Mouse (Mus musculus) yolk sac, embryonic 10.5 days (tissue): ENCODE data around the gene Dcpp3.
"Not testable (repeated sequence)": the region's sequence is repeated elsewhere in the genome, so short reads cannot be mapped to it uniquely, and the experiment has no call there.

Source experiments
- DNase-seq: peaks from one replicate; pipeline ENCODE4 v3.0.0-alpha.2; 2017; ENCODE audit warnings: low spot score

Dcpp3 gene

GRCm38 (mm10) chr17:23917158-23917557 lies at the start of gene Dcpp3:
Dcpp3 (plus strand) TSS chr17:23917458.
- DNase-seq: not testable (repeated sequence)

- no peak for DNase-seq
Measured at GRCm38 (mm10) chr17:23867756-23868155, 49.5 kb upstream of the Dcpp3 start, which contains the start of gene Prss21. Prss21 (plus strand) TSS chr17:23868056.

GRCm38 (mm10) chr17:23868513-23868912 lies 48.7 kb upstream of the Dcpp3 start:
- no peak for DNase-seq

DNA sequence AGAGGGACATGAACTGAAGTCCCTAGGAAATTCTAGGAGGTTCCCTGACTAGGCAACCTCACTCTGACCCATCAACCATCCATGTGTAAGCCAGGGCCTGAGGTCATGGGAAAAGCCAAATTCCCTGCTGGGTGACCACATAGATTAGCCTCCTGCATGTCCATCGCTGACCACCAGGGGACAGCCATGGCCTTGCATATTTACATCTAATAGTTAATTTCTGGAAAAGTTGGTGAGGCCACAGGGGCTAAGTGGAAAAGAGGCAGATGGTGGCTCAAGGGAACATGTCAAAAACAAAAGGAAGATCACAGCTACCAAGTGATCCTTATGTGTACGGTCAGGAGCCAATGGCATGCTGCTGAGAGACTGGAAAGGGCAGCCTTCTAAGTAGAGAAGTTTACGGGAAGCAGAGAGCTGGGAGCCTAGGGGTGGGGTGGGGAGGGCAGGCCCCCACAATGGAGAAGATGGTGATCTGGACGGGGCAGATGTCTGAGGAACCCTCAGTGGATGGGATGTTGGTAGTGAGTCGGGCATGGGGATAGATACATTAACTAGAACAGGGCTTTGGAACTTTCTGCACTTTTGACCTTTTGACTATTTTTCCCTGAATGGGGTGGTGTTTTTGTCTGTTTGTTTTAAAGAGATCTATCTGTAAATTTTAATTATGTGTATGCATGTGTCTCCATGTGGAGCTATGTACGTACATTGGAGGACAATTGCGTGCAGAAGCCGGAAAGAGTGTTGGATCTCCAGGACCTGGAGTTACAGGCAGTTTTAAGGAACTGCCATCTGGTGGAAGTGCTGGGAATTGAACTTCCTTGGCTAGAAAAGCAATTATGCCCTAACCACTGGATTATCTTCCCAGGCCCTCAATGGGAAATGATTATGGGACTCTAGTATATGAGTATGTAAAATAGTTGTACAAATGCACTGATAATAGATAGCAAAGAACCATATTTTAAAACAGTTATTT lies 43.1 kb upstream of the Dcpp3 start:
- DNase-seq: peak; percentile 28

DNA sequence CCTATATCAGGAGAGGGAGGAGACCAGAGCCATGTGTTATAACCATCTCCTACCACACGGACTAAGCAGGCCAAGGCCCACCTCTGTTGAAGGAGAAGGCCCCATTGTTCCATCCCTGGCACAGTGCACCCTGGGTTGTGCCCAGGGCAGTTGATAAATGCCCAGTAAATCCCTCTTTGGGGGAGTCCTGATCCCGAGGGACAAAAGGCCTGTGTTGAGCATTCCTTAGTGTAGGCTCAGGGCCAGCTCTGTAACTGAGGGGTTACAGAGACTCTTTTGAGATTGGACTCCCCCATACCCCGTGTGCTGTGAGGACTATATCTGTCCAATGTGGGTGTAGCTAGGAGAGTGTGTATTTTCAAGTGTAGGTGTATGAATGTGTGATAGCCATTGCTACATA lies 40.5 kb upstream of the Dcpp3 start:
- DNase-seq: no peak

DNA sequence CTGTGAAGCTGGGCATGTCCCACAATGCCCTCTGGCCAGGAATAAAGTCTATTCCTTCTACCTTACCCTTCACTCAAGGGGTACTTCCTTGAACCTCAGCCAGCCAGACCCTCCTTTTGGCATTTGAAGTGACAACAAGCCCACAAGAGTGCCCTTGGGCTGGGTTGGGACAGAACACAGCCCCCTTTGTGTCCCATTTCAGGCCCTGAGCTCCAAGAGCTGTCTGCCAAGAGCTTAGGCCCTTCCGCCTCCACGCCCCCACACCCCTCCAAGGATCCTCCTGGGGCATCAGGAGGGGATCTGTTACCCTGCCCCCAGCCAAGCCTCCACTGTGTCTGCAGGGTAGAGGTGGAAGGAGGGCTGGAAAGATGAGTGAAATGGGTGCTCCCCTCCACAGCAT lies 40.1 kb upstream of the Dcpp3 start:
- DNase-seq: no peak

GRCm38 (mm10) chr17:23880576-23880975 lies 36.7 kb upstream of the Dcpp3 start, which contains the start of the genes Dcpp1 and Dcpp2:
Dcpp1 (plus strand) TSS chr17:23880876.
Dcpp2 (plus strand) TSS chr17:23880880.
- DNase-seq: not testable (repeated sequence)

DNA sequence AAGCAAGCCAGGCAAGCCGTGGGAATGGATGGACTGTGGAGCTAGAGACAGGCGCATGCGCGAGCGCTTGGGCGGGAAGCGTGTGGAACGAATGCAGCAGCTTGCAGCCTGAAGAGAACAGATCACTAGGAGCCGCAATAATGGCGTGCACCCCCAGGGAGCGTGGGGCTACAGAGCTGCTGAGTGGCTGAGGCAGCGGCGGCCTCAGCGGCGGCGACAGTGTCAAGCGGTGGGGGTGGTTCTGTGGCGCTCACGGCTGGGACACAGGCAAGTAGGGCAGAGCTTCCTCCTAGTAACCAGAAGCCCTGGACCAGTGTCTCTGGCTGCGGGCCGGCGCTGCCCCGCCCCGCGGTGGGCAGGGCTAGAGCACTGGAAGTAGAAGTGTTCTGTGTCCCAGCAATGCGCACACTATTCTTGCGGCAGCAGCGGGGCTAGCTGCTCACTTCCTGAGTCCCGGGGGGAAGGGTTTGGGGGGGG lies 7.3 kb downstream of the Dcpp3 start:
- peak; percentile 93 for DNase-seq

DNA sequence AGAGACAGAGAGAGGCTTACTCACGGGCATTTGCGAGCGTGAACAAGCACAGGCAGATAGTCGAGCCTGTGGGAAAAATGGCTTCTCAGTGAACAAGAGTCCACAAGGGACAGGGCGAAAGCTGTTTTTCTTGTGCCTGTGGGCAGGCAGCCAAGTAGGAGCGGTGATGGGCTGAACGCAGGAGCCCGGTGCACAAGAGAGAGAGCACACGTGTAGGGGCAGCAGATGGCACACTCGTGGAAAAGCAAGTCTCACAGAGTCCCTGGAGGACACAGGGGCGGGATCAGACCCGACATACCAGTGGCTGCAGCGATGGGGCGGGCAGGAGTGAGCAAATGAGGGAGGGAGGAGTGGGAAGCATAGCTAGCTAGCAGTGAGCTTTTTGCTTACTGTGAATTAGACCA lies 7.8 kb downstream of the Dcpp3 start:
- peak; percentile 56 for DNase-seq

GRCm38 (mm10) chr17:23931157-23931556 lies 13.9 kb downstream of the Dcpp3 start:
- no peak for DNase-seq

GRCm38 (mm10) chr17:23941372-23941771 lies 24.1 kb downstream of the Dcpp3 start, which contains the start of gene Sbp:
Sbp (plus strand) TSS chr17:23941672.
- no peak for DNase-seq

DNA sequence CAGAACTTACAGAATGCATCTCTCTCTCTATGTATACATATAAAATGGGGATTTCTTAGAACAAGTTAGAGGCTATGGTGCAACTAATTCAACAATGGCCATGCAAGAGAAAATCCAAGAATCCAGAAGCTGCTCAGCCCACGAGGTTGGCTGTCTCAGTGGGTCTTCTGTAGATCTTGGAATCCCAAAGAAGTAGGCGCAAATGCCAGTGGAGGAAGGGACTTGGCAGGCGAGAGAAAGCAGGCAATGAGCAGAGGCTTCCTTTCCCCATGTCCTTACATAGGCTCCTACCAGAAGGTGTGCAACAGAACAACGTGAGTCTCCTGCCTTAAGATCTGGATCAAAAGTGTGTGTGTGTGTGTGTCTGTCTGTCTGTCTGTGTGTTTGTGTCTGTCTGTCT lies 30.2 kb downstream of the Dcpp3 start:
- not testable (repeated sequence) for DNase-seq

- no peak for DNase-seq
Measured at GRCm38 (mm10) chr17:23949068-23949467, 31.8 kb downstream of the Dcpp3 start.

DNA sequence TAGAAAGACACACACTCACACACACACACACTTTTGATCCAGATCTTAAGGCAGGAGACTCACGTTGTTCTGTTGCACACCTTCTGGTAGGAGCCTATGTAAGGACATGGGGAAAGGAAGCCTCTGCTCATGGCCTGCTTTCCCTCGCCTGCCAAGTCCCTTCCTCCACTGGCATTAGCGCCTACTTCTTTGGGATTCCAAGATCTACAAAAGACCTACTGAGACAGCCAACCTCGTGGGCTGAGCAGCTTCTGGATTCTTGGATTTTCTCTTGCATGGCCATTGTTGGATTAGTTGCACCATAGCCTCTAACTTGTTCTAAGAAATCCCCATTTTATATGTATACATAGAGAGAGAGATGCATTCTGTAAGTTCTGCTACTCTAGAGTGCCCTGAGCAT lies 33.6 kb downstream of the Dcpp3 start:
- DNase-seq: not testable (repeated sequence)

DNA sequence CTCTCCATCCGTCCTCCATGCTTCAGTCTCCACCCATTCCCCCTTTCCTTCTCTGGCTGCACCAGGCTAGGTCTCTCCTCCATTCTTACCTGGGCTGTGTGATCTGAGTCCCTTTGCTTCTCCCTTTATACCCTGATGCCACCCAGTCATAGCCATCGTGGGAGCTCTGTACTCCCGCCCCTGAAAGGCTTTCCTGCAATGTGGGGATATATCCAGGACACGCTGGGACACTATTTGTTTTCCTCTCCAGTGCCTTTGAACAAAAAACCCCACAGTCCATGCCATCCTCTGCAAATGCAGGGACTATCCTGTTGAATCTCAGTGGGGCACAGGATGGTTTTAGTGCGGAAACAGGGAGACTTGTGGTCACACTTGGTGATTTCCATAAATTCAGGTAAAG lies 37.9 kb downstream of the Dcpp3 start, which contains the start of gene Sbpl:
Gene Sbpl, minus strand, starts transcription at position 101 of the 400 bp plus-strand sequence.
- no peak for DNase-seq

- peak; percentile 72 for DNase-seq
Measured at GRCm38 (mm10) chr17:23960084-23960738, 43.0 kb downstream of the Dcpp3 start.

- no peak for DNase-seq
Measured at GRCm38 (mm10) chr17:23961573-23962122, 44.4 kb downstream of the Dcpp3 start.

GRCm38 (mm10) chr17:23965805-23966425 lies 48.7 kb downstream of the Dcpp3 start:
- no peak for DNase-seq

DNA sequence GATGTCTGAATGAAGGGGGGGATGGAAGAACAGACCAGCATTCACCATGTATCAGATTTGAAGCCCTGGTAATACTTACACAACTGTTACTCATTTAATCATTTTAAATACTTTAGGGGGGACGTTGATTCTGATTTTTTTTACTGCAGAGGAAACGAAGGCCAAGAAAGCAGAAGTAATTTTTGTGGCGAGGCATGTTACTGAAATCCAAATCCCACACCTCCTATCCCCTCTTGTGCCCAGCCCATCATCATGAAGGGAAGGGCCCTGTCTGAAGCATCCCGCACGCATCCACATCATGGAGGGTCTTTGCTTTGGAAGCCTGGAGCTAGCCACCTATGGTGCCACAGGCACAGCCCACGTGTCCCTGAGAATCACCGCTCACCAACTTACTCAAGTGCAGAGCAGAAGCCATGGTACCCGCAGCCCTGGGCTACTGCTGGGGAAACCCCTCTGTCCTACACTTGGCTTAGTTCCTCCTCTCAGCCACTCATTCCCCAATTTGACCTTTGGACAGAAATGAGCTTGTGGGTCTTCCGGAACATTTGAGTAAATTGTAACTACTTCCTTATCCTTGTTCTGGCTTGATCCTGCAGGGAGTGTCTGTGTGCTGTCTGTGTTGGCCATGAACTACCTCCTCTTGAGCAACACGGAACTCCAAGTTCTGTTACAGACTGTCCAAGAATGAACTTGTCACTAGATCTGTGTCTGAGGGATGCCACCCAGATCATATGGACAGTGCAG lies 49.6 kb downstream of the Dcpp3 start:
- DNase-seq: peak; percentile 58

GRCm38 (mm10) chr17:23968780-23969179 lies 51.5 kb downstream of the Dcpp3 start:
- no peak for DNase-seq
